Mouse (Mus musculus) thymus, adult 2 months (tissue): ENCODE data around the gene Cand2. TPM values are rescaled to one million over a fixed set of nuclear protein-coding genes. Genes with fewer than 3 reads are reported as not detected.

Source experiments
- DNase-seq: peaks from one replicate; pipeline ENCODE4 v3.0.0; 2021
- H3K27ac ChIP-seq: fragments of 200-500 bp; 2 replicates; pipeline ENCODE4 v1.5.1; 2012; ENCODE audit warnings: low read length, control low read depth; ENCODE audit not compliant: control insufficient read depth, insufficient read depth
- H3K27me3 ChIP-seq: fragments of 200-500 bp; 2 replicates; pipeline ENCODE4 v1.6.1; 2012; ENCODE audit warnings: mild to moderate bottlenecking, low read length, moderate library complexity, mixed read lengths; ENCODE audit not compliant: control insufficient read depth, insufficient read depth
- H3K36me3 ChIP-seq: fragments of 200-500 bp; 2 replicates; pipeline ENCODE4 v1.6.1; 2012; ENCODE audit warnings: mild to moderate bottlenecking, low read length, moderate library complexity; ENCODE audit not compliant: control insufficient read depth, insufficient read depth
- H3K4me1 ChIP-seq: fragments of 200-500 bp; replicated peaks from 2 replicates; pipeline ENCODE4 v1.6.1; 2012; ENCODE audit warnings: low read length; ENCODE audit not compliant: control insufficient read depth, insufficient read depth
- H3K4me3 ChIP-seq: fragments of 200-500 bp; 2 replicates; pipeline ENCODE4 v1.5.1; 2012; ENCODE audit warnings: mild to moderate bottlenecking, low read length, control low read depth, moderate library complexity; ENCODE audit not compliant: control insufficient read depth, insufficient read depth
- CTCF ChIP-seq: fragments of 200-500 bp; IDR thresholded peaks from 2 replicates; pipeline ENCODE4 v1.5.1; 2012; ENCODE audit warnings: mild to moderate bottlenecking, control low read depth, low read length, moderate library complexity, borderline replicate concordance; ENCODE audit not compliant: control insufficient read depth, poor library complexity, insufficient read depth; ENCODE audit errors: extremely low read depth
- POLR2A ChIP-seq: fragments of 200-500 bp; IDR thresholded peaks from 2 replicates; pipeline ENCODE4 v1.6.1; 2012; ENCODE audit warnings: mild to moderate bottlenecking, low read length, control low read depth, moderate library complexity; ENCODE audit not compliant: control insufficient read depth, poor library complexity, insufficient read depth; ENCODE audit errors: extremely low read depth
- WGBS: fragments of 180-500 bp; shearing (Covaris S2); methylation state at CpG from one replicate; pipeline ENCODE4 v1.1.7; 2018; 5-methylcytosine and 5-hydroxymethylcytosine counted together
- polyA plus RNA-seq: library from polyadenylated mRNA; depleted of rRNA; stranded (reverse); fragments of >200 nt; gene quantifications from 2 replicates; pipeline ENCODE4 v1.2.3, GENCODE M21; 2012

Cand2 gene
- polyA plus RNA-seq, 1 experiment: 16.8 TPM

GRCm38 (mm10) chr6:115791016-115791415, 16.7 kb downstream of the Cand2 start:
- no peak for DNase-seq
- H3K36me3 ChIP-seq: no peaks in the 10 kb centered on the region; the same call in 1 of the 2 replicates

DNA sequence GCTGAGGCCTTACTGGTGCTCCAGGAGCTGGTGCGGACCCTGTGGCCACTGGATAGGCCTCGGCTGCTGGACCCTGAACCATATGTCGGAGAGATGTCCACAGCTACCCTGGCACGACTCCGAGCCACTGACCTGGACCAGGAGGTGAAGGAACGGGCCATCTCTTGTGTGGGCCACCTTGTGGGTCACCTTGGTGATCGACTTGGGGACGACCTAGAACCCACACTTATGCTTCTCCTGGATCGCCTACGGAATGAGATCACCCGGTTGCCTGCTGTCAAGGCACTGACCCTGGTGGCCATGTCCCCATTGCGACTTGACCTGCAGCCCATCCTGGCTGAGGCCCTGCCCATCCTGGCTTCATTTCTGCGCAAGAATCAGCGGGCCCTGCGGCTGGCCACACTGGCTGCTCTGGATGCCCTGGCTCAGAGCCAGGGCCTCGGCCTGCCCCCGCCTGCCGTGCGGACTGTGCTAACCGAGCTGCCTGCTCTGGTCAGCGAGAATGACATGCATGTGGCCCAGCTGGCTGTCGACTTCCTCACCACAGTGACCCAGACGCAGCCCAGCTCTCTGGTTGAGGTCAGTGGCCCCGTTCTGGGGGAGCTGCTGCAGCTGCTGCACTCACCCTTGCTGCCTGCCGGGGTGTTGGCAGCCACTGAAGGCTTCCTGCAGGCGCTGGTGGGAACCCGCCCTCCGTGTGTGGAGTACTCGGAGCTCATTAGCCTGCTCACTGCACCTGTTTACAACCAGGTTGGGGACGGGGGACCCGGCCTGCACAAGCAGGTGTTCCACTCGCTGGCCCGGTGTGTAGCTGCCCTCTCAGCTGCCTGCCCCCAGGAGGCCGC, 17.7 kb downstream of the Cand2 start:
- H3K4me1 ChIP-seq: peaks cover 14% of the 10 kb centered on the region
- TF ChIP-seq CTCF (no peak), POLR2A (no peak)
- no peaks in the 10 kb centered on the region for H3K27me3 ChIP-seq
- WGBS: 50% methylated on average over 34 of the region's 34 CpGs
- H3K27ac ChIP-seq: peak overlapping the region; percentile 25; the same call in 1 of the 2 replicates
- H3K36me3 ChIP-seq: no peaks in the 10 kb centered on the region; the same call in 1 of the 2 replicates
- peak overlapping the region; percentile 35 for H3K4me3 ChIP-seq
- DNase-seq: peak; percentile 37

More at GRCm38 (mm10) chr6:115791016-115791415, 16.7 kb downstream of the Cand2 start:
- WGBS: 98% methylated on average over 10 of the region's 10 CpGs
- no peaks in the 10 kb centered on the region for H3K27me3 ChIP-seq
- H3K4me1 ChIP-seq: peaks cover 14% of the 10 kb centered on the region
- no peak overlapping the region for H3K27ac ChIP-seq
- TF ChIP-seq POLR2A (no peak), CTCF (no peak)
- no peak overlapping the region for H3K4me3 ChIP-seq

DNA sequence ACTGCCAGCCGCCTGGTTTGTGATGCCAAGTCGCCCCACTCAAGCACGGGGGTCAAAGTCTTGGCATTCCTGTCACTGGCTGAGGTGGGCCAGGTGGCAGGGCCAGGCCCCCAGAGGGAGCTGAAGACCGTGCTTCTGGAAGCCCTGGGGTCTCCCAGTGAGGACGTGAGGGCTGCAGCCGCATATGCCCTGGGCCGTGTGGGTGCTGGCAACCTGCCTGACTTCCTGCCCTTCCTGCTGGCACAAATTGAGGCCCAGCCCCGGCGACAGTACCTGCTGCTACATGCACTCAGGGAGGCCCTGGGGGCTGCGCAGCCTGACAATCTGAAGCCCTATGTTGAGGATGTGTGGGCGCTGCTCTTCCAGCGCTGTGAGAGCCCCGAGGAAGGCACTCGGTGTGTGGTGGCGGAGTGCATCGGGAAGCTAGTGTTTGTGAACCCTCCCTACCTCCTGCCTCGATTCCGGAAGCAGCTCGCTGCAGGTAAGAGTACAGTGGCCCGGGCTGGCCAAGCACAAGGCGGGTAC, 18.4 kb downstream of the Cand2 start:
- Histone ChIP-seq H3K36me3 (0 out of 2 replicates have a peak, but pooled peaks cover 2% of the 10 kb centered on the region), H3K27ac (peak overlapping the region; percentile 25; the same call in 1 of the 2 replicates), H3K4me3 (peak overlapping the region; percentile 35), H3K27me3 (no peaks in the 10 kb centered on the region), H3K4me1 (peaks cover 14% of the 10 kb centered on the region)
- TF ChIP-seq CTCF (peak; percentile 17; the same call in 1 of the 2 replicates), POLR2A (peak; percentile 32; the same call in 1 of the 2 replicates)
- peak; percentile 50 for DNase-seq
- WGBS: 26% methylated on average over 21 of the region's 21 CpGs

DNA sequence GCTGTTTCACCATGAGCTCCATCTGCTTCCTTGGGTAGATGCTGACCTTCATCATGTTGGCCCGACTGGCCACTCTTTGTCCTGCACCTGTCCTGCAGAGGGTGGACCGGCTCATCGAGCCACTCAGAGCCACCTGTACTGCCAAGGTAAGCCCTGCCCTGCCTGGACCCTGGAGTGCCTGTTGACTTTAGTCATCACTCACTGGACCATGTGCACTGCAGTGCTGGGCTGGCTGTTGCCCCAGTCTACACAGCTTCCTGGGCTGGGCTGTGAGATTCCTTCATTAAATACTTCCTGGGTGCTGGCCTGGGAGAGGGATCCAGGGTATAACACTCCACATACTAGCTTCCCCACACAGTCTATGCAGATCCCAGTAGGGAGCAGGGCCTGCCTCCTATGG, 27.5 kb downstream of the Cand2 start:
- Histone ChIP-seq H3K4me3 (no peak overlapping the region), H3K4me1 (peaks cover 4% of the 10 kb centered on the region), H3K27me3 (no peaks in the 10 kb centered on the region), H3K36me3 (peaks cover 40% of the 10 kb centered on the region), H3K27ac (no peak overlapping the region)
- TF ChIP-seq CTCF (no peak), POLR2A (no peak)
- WGBS: 97% methylated on average over 3 of the region's 3 CpGs
- no peak for DNase-seq

DNA sequence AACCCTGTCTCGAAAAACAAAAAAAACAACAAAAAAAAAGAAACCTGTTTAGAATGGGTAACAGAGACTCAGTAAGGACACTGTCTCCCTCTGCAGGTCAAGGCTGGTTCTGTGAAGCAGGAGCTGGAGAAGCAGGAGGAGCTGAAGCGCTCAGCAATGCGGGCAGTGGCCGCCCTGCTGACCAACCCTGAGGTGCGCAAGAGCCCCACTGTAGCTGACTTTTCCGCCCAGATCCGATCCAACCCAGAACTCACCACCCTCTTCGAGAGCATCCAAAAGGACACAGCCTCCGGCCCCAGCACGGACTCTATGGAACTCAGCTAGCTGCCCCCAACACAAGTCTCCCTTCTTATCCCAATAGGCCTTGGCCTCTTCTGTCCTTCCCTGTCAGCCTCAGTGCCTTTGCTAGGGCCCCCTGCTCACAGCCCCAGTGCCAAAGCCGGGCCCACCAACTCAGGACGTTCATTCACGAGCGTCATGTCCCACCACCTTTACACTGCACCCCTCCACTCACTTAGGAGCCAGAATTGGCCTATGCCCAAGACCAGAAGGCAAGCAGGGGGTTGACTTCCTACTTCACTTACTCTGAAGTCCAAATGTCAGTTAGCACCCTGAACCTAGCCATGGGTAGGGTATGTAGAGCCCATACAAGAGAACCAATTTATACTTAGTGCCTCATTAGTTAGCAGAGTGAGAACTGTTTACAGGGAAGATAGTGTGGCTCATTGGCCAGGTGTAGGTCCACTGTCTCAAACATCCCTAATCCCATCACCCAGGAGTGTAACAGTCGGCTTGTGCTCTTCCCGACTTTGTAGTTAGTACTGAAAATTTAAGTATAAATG, 29.4 kb downstream of the Cand2 start:
- TF ChIP-seq CTCF (peak; percentile 34; the same call in 1 of the 2 replicates), POLR2A (no peak)
- H3K27me3 ChIP-seq: no peaks in the 10 kb centered on the region
- DNase-seq: peak; percentile 58
- no peak overlapping the region for H3K27ac ChIP-seq
- 76% methylated on average over 16 of the region's 16 CpGs for WGBS
- peaks cover 37% of the 10 kb centered on the region for H3K36me3 ChIP-seq
- peaks cover 10% of the 10 kb centered on the region for H3K4me1 ChIP-seq
- H3K4me3 ChIP-seq: no peak overlapping the region

DNA sequence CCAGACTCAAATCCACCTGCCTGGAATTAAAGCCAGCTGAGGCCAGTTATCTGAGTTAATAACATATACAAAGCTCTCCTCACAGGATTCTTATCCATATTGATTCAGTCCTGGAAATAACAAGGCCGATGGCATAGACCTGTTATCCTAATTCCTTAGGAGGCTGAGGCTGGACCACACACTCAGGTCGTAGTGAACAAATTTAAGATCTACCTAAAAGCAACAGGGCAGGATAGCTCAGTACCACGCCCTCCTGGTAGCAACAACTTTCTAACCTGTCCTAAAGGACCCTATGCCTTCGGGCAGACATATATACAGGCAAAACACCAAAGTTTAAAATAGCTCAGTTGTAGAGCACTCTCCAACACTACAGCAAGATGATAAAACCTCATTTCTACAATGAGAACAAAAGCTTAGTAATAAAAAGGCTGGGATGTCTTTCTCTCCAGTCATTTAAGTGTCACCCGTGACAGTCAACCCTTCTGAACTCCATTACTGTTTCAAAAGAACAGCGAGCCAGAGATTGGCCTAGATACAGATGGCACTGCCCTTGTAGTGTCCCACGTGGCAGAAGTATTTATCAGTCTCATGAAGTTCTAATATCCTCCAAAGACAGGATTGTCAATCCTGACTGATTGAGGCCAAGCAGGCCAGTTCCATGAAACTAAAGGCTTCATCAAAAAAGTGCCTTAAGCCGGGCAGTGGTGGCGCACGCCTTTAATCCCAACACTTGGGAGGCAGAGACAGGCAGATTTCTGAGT, 30.3 kb downstream of the Cand2 start:
- no peak overlapping the region for H3K27ac ChIP-seq
- 89% methylated on average over 10 of the region's 10 CpGs for WGBS
- peaks cover 10% of the 10 kb centered on the region for H3K4me1 ChIP-seq
- DNase-seq: no peak
- no peaks in the 10 kb centered on the region for H3K27me3 ChIP-seq
- TF ChIP-seq POLR2A (no peak), CTCF (no peak)
- peaks cover 37% of the 10 kb centered on the region for H3K36me3 ChIP-seq
- no peak overlapping the region for H3K4me3 ChIP-seq
